Mouse (Mus musculus) heart, embryonic 16.5 days (tissue): Measurements from ENCODE around the gene Tmc3. TPM values are rescaled to one million over a fixed set of nuclear protein-coding genes. Genes with fewer than 3 reads are reported as not detected.

Experiments used
- ATAC-seq: fragments of 200-750 bp; cut with Nextera tagmentation; replicated peaks from 2 replicates; pipeline ENCODE4 v1.8.0; 2017; ENCODE audit warnings: moderate number of reproducible peaks; ENCODE audit not compliant: insufficient read depth, low FRiP score; ENCODE audit errors: extremely low read depth
- H3K27ac ChIP-seq: fragments of 300-500 bp; sonication (generic); 2 replicates; pipeline ENCODE4 v1.5.1; 2014; ENCODE audit warnings: mild to moderate bottlenecking, low read length, control low read depth, moderate library complexity
- H3K27me3 ChIP-seq: fragments of 300-500 bp; sonication (generic); 2 replicates; pipeline ENCODE4 v1.6.1; 2014; ENCODE audit warnings: low read length, mixed read lengths; ENCODE audit not compliant: control insufficient read depth, insufficient read depth
- H3K36me3 ChIP-seq: fragments of 300-500 bp; sonication (generic); 2 replicates; pipeline ENCODE4 v1.6.1; 2014; ENCODE audit not compliant: control insufficient read depth, insufficient read depth
- H3K4me1 ChIP-seq: fragments of 300-500 bp; sonication (generic); 2 replicates; pipeline ENCODE4 v1.6.1; 2014; ENCODE audit warnings: low read length, mixed read lengths; ENCODE audit not compliant: control insufficient read depth, insufficient read depth
- H3K4me2 ChIP-seq: fragments of 300-500 bp; sonication (generic); 2 replicates; pipeline ENCODE4 v1.6.1; 2014; ENCODE audit warnings: low read depth, mild to moderate bottlenecking, control low read depth, low read length
- H3K4me3 ChIP-seq: fragments of 300-500 bp; sonication (generic); 2 replicates; pipeline ENCODE4 v1.5.1; 2014; ENCODE audit warnings: mild to moderate bottlenecking, control low read depth, low read length
- H3K9ac ChIP-seq: fragments of 300-500 bp; sonication (generic); 2 replicates; pipeline ENCODE4 v1.6.1; 2014; ENCODE audit warnings: low read length, control low read depth
- H3K9me3 ChIP-seq: fragments of 300-500 bp; sonication (generic); replicated peaks from 2 replicates; pipeline ENCODE4 v1.6.1; 2016; ENCODE audit warnings: low read length; ENCODE audit not compliant: control insufficient read depth
- WGBS: fragments of 180-500 bp; shearing (Covaris S2); extraction: QIAGEN DNeasy Blood & Tissue Kit; methylation state at CpG from one replicate; pipeline ENCODE4 v1.1.7; 2014; 5-methylcytosine and 5-hydroxymethylcytosine counted together
- polyA plus RNA-seq: library from polyadenylated mRNA; unstranded; fragments of >200 nt; fragmentation: Nextera tagmentation; extraction: Ambion mirVana; gene quantifications from 2 replicates; pipeline ENCODE4 v1.2.1, GENCODE M21; 2015

The Tmc3 gene
- polyA plus RNA-seq, 1 experiment from 2014 or later: 1.4 TPM

GRCm38 (mm10) chr7:83640581-83640980, 55.9 kb downstream of the Tmc3 start:
- no peaks in the 10 kb centered on the region for H3K27me3 ChIP-seq
- no peak overlapping the region for H3K4me3 ChIP-seq
- H3K9me3 ChIP-seq: no peaks in the 10 kb centered on the region
- H3K4me2 ChIP-seq: no peak overlapping the region
- H3K9ac ChIP-seq: no peak overlapping the region
- ATAC-seq: no peak
- peaks cover 31% of the 10 kb centered on the region for H3K36me3 ChIP-seq
- WGBS: 83% methylated on average over 5 of the region's 5 CpGs
- H3K27ac ChIP-seq: peak overlapping the region; percentile 43
- peaks cover 31% of the 10 kb centered on the region for H3K4me1 ChIP-seq

DNA sequence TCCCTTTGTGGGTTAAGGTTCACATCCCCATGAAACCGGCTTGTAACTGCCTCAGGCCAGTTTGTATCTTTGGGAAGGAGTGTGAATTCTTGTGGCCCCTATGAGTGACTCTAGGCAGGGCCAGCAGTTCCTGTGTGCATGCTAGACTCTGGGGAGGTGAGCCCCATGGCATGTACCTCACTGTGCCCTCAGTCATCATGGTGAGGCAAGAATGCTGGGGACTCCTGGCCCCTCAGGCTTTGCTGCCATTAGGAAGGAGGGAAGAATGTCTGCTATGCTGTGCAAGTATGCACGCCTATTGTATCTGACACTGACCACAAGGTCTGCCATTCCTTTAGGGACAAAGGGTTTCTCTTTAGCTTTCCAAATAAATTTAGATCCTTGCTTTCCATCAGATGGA, 56.4 kb downstream of the Tmc3 start:
- 44% methylated on average over 2 of the region's 2 CpGs for WGBS
- Histone ChIP-seq H3K4me3 (no peak overlapping the region), H3K36me3 (peaks cover 31% of the 10 kb centered on the region), H3K4me2 (no peak overlapping the region), H3K9me3 (no peaks in the 10 kb centered on the region), H3K9ac (no peak overlapping the region), H3K4me1 (peaks cover 31% of the 10 kb centered on the region), H3K27me3 (no peaks in the 10 kb centered on the region), H3K27ac (peak overlapping the region; percentile 43)
- peak; percentile 34; the same call in 1 of the 2 replicates for ATAC-seq

DNA sequence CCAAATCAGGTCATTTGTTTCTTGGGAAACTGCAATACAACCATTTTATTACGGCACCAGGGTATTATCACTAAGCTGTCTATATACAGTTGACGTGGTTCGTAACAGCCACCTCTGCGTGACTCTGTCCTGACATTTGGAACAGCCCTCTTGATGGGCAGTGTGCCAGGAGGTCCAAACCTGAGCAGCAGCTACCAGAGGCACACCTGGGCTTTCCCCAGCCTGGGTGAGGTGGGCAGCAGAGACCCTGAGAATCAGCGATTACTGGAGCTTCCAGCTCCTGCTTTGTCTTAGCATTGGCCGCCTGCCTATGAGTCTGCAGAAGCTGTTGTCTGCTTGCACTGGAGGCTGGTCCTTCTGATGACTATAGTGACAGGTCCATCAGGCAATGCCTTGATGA, 58.9 kb downstream of the Tmc3 start:
- H3K27me3 ChIP-seq: no peaks in the 10 kb centered on the region
- no peak overlapping the region for H3K4me3 ChIP-seq
- peaks cover 13% of the 10 kb centered on the region for H3K36me3 ChIP-seq
- H3K27ac ChIP-seq: no peak overlapping the region
- H3K4me2 ChIP-seq: no peak overlapping the region
- WGBS: 54% methylated on average over 6 of the region's 6 CpGs
- H3K9ac ChIP-seq: no peak overlapping the region
- peaks cover 31% of the 10 kb centered on the region for H3K4me1 ChIP-seq
- ATAC-seq: no peak
- no peaks in the 10 kb centered on the region for H3K9me3 ChIP-seq

DNA sequence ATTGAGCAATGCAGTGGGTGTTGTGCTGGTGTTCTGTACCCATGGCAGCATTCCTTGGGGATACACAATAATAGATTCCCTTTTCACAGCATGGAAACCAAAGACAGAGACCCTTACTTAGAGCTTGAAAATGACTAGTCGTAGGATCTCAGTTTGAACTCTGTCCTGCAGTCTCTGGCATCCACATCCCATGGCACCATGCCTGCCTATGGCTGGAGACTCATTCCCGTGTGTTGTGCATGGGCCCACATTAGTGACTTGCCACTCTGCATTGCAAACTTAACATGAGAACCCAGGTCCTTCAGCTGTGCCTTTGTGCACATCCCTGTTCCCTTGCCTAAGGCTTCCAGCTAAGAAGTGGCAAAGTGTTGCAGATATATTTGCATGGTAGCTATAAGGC, 60.0 kb downstream of the Tmc3 start:
- Histone ChIP-seq H3K27ac (no peak overlapping the region), H3K36me3 (peaks cover 9% of the 10 kb centered on the region), H3K9ac (no peak overlapping the region), H3K4me1 (peaks cover 31% of the 10 kb centered on the region), H3K27me3 (no peaks in the 10 kb centered on the region), H3K4me3 (no peak overlapping the region), H3K9me3 (no peaks in the 10 kb centered on the region), H3K4me2 (no peak overlapping the region)
- no peak for ATAC-seq
- WGBS: 87% methylated on average over 2 of the region's 2 CpGs

DNA sequence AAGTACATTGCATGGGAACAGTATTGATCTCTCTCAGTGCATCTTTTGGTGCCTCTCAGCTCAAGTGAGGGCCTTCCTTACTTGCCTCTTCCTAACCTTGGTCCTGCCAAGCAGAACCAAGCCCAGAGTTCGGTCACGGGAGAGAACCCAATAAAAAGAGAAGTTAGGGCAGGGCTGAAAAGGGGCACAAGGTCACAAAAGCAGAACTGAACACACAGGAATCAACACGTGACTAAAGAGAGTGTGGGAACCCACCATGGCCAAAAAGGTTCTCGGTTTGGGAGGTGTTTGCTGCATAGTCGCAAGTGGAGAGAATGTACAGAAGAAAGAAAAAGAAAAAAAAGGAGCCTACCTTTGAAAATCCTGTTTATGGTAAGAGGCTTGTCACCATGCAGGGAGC, 60.7 kb downstream of the Tmc3 start:
- no peak overlapping the region for H3K4me2 ChIP-seq
- H3K4me1 ChIP-seq: peaks cover 31% of the 10 kb centered on the region
- 86% methylated on average over 5 of the region's 5 CpGs for WGBS
- peaks cover 9% of the 10 kb centered on the region for H3K36me3 ChIP-seq
- no peak overlapping the region for H3K27ac ChIP-seq
- H3K9ac ChIP-seq: no peak overlapping the region
- H3K4me3 ChIP-seq: no peak overlapping the region
- H3K27me3 ChIP-seq: no peaks in the 10 kb centered on the region
- ATAC-seq: no peak
- no peaks in the 10 kb centered on the region for H3K9me3 ChIP-seq

DNA sequence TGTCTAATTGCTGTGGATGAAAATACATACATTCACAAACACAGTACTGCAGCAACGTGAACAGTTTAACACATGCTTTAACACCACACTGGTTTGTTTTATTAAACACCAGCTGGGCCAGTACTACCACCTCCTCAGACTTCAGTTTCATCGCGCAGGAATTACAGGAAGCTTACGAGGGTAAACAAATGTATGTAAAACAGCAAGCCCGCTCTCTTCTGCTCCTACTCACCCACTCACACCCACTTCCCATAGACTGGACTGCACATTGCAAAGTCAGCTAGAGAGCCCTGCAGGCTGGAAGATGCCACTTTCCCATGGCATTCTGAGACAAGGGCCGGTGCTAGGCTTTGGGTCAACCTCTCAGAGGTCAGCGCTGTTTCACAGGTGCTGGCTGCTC, 64.1 kb downstream of the Tmc3 start:
- ATAC-seq: no peak
- Histone ChIP-seq H3K9ac (no peak overlapping the region), H3K27ac (no peak overlapping the region), H3K9me3 (no peaks in the 10 kb centered on the region), H3K27me3 (no peaks in the 10 kb centered on the region), H3K4me3 (no peak overlapping the region), H3K4me2 (no peak overlapping the region), H3K4me1 (no peaks in the 10 kb centered on the region), H3K36me3 (peaks cover 6% of the 10 kb centered on the region)
- 71% methylated on average over 7 of the region's 7 CpGs for WGBS

DNA sequence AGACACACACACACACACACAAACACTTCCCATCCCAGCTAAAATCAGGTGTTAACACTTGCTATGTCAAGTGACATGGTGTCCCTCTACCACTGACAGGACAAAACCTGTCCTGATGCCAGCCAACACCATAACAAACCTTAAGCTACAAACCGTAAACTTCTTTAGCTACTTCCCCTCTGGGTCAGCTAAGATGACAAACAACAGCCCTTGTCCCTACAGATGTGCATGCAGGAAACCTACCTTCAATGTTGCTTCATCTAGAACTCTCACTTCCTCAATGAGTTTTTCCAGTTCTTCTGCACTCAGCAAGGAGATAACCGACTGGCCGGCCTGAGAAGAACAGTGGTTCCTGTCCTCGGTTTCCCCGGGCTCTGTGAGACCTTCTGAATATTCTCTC, 65.9 kb downstream of the Tmc3 start:
- Histone ChIP-seq H3K27me3 (no peaks in the 10 kb centered on the region), H3K9me3 (no peaks in the 10 kb centered on the region), H3K4me2 (no peak overlapping the region), H3K36me3 (peaks cover 2% of the 10 kb centered on the region), H3K4me1 (no peaks in the 10 kb centered on the region), H3K9ac (no peak overlapping the region), H3K27ac (no peak overlapping the region), H3K4me3 (no peak overlapping the region)
- 65% methylated on average over 5 of the region's 5 CpGs for WGBS
- ATAC-seq: no peak

- Histone ChIP-seq H3K9ac (no peak overlapping the region), H3K4me1 (no peaks in the 10 kb centered on the region), H3K36me3 (no peaks in the 10 kb centered on the region; the same call in 1 of the 2 replicates), H3K4me3 (no peak overlapping the region), H3K9me3 (no peaks in the 10 kb centered on the region; the same call in 1 of the 2 replicates), H3K4me2 (no peak overlapping the region), H3K27me3 (no peaks in the 10 kb centered on the region), H3K27ac (no peak overlapping the region)
- 75% methylated on average over 5 of the region's 5 CpGs for WGBS
- ATAC-seq: no peak
Measured at GRCm38 (mm10) chr7:83652498-83652897, 67.8 kb downstream of the Tmc3 start.

DNA sequence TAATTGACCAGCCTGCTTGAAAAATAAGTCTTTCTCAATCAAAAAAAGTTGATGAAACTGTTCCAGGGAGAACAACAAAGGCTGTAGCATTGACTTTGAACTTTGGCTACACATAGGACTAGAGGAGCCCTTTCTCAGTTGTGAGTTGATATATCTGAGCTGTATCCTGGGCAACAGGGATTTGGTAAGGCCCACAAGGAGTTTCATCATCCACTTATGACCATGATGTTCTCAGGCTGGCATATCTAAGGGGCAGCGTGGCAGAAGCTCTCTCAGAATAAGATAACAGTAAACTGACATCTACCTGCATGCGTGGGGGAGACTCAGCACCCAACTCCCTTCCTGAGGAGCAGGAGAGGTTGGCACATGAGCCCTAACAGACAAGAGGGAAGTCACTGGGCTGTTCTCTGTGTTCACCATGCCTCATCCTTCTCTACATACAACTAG, 68.9 kb downstream of the Tmc3 start:
- Histone ChIP-seq H3K27me3 (no peaks in the 10 kb centered on the region), H3K4me1 (no peaks in the 10 kb centered on the region), H3K27ac (no peak overlapping the region), H3K4me2 (peak overlapping the region; percentile 44), H3K36me3 (no peaks in the 10 kb centered on the region), H3K9ac (no peak overlapping the region), H3K9me3 (no peaks in the 10 kb centered on the region; the same call in 1 of the 2 replicates), H3K4me3 (peak overlapping the region; percentile 45)
- 74% methylated on average over 2 of the region's 2 CpGs for WGBS
- ATAC-seq: no peak
